Mouse (Mus musculus) cortical plate, adult 2 months (tissue): ENCODE results near the gene Actbl2.

Experiments
- CTCF ChIP-seq: fragments of 200-500 bp; IDR thresholded peaks from 2 replicates; pipeline ENCODE4 v1.5.1; 2011; ENCODE audit warnings: mild to moderate bottlenecking, control low read depth, low read length; ENCODE audit not compliant: insufficient read depth; ENCODE audit errors: extremely low read depth
- POLR2A ChIP-seq: fragments of 200-500 bp; IDR thresholded peaks from 2 replicates; pipeline ENCODE4 v1.6.1; 2011; ENCODE audit warnings: mild to moderate bottlenecking, low read length, control low read depth; ENCODE audit not compliant: insufficient read depth; ENCODE audit errors: extremely low read depth

DNA sequence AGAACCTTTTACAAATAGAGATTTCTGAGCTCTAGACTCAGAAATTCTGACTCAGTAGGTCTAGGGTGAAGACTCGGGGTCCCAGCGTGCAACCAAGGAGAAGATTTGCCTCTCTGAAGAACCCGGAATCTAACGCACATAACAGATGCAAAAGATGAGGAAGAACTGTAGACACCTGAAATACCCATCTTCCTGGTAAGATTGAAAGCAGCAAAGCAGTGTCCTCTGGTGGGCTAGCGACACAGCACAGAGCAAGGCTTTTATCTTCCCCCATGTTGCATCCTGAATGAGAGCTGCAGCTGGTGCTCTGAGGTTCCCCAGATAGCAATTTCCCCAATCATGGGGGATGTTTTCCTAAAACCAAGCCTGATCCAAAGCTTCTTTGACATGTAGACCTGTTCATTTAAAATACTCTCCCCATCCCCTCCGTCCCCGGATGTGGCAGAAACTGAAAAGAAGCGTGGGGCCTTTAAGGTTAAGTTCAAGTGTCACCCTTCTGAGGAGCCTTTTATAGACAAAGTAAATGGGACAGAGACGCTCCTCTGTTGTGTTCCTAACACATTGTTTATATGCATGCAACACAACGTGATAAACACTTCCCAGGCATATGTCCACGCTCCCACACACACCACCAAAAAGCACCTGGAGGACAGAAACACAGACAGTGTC is 3.7 kb downstream of the Actbl2 start:
- TF ChIP-seq POLR2A (no peak), CTCF (no peak)
